Mouse (Mus musculus): ENCODE results near the gene Gzmk. TPM values are rescaled to one million over a fixed set of nuclear protein-coding genes. Genes with fewer than 3 reads are reported as not detected.
A peak's percentile ranks its signal among the peaks of the same experiment; 100 is the strongest.
"Not testable (repeated sequence)": the region's sequence is repeated elsewhere in the genome, so short reads cannot be mapped to it uniquely, and the experiment has no call there.

Gzmk gene
- not detected in 2 replicates for polyA plus RNA-seq (2015; fragmentation: Nextera tagmentation; extraction: Ambion mirVana)

DNA sequence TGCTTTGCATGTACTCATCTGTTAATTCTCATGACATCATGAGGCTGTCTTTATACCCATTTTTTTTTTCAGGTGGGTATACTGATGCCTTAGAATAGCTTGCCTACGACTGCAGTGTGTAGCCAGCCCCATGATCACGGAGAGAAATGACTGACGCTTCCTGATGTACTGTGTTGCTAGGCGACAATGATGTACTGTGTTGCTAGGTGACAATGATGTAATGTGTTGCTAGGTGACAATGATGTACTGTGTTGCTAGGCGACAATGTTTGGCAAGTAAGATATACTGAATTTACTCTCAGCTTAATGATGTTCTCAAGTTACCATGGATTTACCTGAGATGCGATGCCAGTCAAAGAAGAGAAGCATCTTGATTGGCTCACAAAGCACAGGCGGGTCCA lies at the start of gene Gzmk:
Gzmk (minus strand) TSS at position 98 of the 400 bp plus-strand sequence.
- WGBS: 39% methylated on average over 7 of the region's 7 CpGs
- H3K36me3 ChIP-seq: no peaks in the 10 kb centered on the region
- no peak within 1 kb of the TSS for H3K27ac ChIP-seq
- H3K27me3 ChIP-seq (replicated peaks): no peaks in the 10 kb centered on the region
- no peaks in the 10 kb centered on the region for H3K9me3 ChIP-seq
- no peak within 1 kb of the TSS for H3K9ac ChIP-seq
- ATAC-seq (ENCODE audit: insufficient read depth, low FRiP score, low read depth): no peak
- H3K4me2 ChIP-seq: no peak within 1 kb of the TSS
- H3K4me3 ChIP-seq (replicated peaks): no peak within 1 kb of the TSS
- H3K4me1 ChIP-seq: peaks cover 5% of the 10 kb centered on the region; the same call in 1 of the 2 replicates

- 93% methylated on average over 8 of the region's 8 CpGs for WGBS
- no peaks in the 10 kb centered on the region for H3K4me1 ChIP-seq
Observed at GRCm38 (mm10) chr13:113271189-113271588, 45.5 kb upstream of the Gzmk start.

DNA sequence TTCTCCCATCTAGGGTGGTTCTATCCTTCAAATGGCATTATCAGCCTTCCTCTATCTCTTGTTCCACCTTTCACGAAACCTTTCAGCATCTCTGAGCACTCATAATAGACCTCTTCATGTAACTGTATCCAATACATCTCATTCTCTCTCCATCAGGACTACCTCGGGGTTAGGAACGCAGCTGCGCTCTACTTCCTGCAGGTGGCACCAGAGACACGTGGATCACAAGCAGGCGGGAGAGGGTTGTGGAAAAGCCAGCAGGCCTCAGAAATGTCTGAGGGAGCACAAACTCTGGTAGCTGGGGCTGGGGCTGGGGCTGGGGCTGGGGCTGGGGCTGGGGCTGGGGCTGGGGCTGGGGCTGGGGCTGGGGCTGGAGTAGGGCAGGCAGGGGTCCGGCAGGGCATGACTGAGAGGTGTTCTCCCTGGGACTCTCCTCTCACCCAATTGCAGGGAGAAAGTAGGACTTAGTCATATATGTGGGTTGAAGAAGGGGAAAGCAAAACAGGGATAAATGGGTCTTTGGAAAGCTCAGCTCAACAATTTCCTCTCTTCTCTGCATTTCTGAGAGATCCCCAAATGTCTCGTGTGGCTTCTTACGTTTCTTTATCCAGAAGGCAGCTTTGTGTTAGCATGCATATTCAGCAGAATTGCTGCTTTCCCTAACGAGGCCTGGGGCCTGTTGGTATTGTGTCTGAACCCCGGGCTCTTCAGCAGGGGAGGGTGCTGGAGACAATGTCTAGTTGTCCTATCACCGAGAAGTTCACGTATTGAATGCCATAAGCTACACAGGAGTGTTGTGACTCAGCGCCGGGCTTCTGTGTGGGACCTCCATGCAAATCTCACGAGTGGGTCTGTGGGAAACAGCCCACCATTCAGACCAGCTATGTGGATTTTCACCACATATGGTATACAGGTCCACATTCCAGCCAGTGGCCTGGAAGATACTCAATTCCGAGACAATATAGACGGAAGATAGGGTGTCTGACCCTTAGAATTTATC lies 44.4 kb upstream of the Gzmk start:
- H3K9ac ChIP-seq: no peak overlapping the region
- no peak overlapping the region for H3K4me2 ChIP-seq
- ATAC-seq (ENCODE audit: insufficient read depth, low FRiP score, low read depth): peak; percentile 65; the same call in 1 of the 2 replicates
- H3K27me3 ChIP-seq (replicated peaks): no peaks in the 10 kb centered on the region
- H3K9me3 ChIP-seq: no peaks in the 10 kb centered on the region
- no peak overlapping the region for H3K4me3 ChIP-seq (replicated peaks)
- H3K36me3 ChIP-seq: no peaks in the 10 kb centered on the region
- no peaks in the 10 kb centered on the region for H3K4me1 ChIP-seq
- no peak overlapping the region for H3K27ac ChIP-seq
- 56% methylated on average over 18 of the region's 18 CpGs for WGBS

More at GRCm38 (mm10) chr13:113271189-113271588, 45.5 kb upstream of the Gzmk start:
- no peak overlapping the region for H3K4me2 ChIP-seq
- no peak overlapping the region for H3K27ac ChIP-seq
- H3K27me3 ChIP-seq (replicated peaks): no peaks in the 10 kb centered on the region
- no peak overlapping the region for H3K9ac ChIP-seq
- no peaks in the 10 kb centered on the region for H3K36me3 ChIP-seq
- no peak for ATAC-seq (ENCODE audit: insufficient read depth, low FRiP score, low read depth)
- H3K4me3 ChIP-seq (replicated peaks): no peak overlapping the region
- H3K9me3 ChIP-seq: no peaks in the 10 kb centered on the region

GRCm38 (mm10) chr13:113267204-113267603 lies 41.5 kb upstream of the Gzmk start:
- 68% methylated on average over 3 of the region's 3 CpGs for WGBS
- Histone ChIP-seq H3K4me3 (replicated peaks) (no peak overlapping the region), H3K4me1 (no peaks in the 10 kb centered on the region), H3K27me3 (replicated peaks) (no peaks in the 10 kb centered on the region), H3K9me3 (no peaks in the 10 kb centered on the region), H3K36me3 (no peaks in the 10 kb centered on the region), H3K27ac (no peak overlapping the region), H3K4me2 (no peak overlapping the region), H3K9ac (no peak overlapping the region)
- no peak for ATAC-seq (ENCODE audit: insufficient read depth, low FRiP score, low read depth)

DNA sequence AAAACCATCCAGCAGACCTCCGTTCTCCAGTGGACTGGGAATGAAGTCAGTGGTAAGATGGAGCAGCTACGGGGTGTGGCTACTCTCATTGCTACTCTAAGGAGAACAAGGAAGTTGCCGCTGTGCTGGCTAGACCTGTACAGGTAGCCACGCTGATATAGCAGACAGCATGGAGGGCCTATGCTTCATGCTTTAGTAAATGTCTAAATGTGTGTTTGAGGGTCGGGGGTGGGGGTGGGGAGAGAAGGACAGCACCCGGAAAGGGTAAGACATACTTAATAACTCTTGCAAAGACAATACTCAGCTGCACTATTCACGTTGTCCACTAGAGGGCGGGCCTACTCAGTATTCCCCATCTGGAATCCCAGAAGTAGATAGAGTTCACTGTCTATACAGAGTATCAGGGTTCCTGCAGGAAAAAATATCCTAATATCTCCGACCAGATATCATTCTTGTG lies 40.8 kb upstream of the Gzmk start:
- H3K4me2 ChIP-seq: peak overlapping the region; percentile 19; the same call in 1 of the 2 replicates
- no peak overlapping the region; the same call in 1 of the 2 replicates for H3K4me3 ChIP-seq (replicated peaks)
- no peaks in the 10 kb centered on the region for H3K27me3 ChIP-seq (replicated peaks)
- no peak overlapping the region for H3K27ac ChIP-seq
- peak; percentile 60; the same call in 1 of the 2 replicates for ATAC-seq (ENCODE audit: insufficient read depth, low FRiP score, low read depth)
- no peak overlapping the region for H3K9ac ChIP-seq
- 26% methylated on average over 9 of the region's 9 CpGs for WGBS
- H3K36me3 ChIP-seq: no peaks in the 10 kb centered on the region
- no peaks in the 10 kb centered on the region for H3K9me3 ChIP-seq
- no peaks in the 10 kb centered on the region for H3K4me1 ChIP-seq

GRCm38 (mm10) chr13:113265257-113265656 lies 39.5 kb upstream of the Gzmk start:
- H3K9me3 ChIP-seq: no peaks in the 10 kb centered on the region
- ATAC-seq (ENCODE audit: insufficient read depth, low FRiP score, low read depth): no peak
- H3K27ac ChIP-seq: no peak overlapping the region
- no peak overlapping the region for H3K4me3 ChIP-seq (replicated peaks)
- H3K4me2 ChIP-seq: no peak overlapping the region
- no peaks in the 10 kb centered on the region for H3K4me1 ChIP-seq
- H3K9ac ChIP-seq: no peak overlapping the region
- no peaks in the 10 kb centered on the region for H3K27me3 ChIP-seq (replicated peaks)
- 24% methylated on average over 13 of the region's 13 CpGs for WGBS
- H3K36me3 ChIP-seq: no peaks in the 10 kb centered on the region

GRCm38 (mm10) chr13:113262822-113263221 lies 37.1 kb upstream of the Gzmk start:
- 55% methylated on average over 12 of the region's 12 CpGs for WGBS
- Histone ChIP-seq H3K4me2 (no peak overlapping the region), H3K4me3 (replicated peaks) (no peak overlapping the region), H3K4me1 (no peaks in the 10 kb centered on the region), H3K36me3 (no peaks in the 10 kb centered on the region), H3K9ac (no peak overlapping the region), H3K27me3 (replicated peaks) (no peaks in the 10 kb centered on the region), H3K27ac (no peak overlapping the region), H3K9me3 (no peaks in the 10 kb centered on the region)
- ATAC-seq (ENCODE audit: insufficient read depth, low FRiP score, low read depth): no peak

- ATAC-seq (ENCODE audit: insufficient read depth, low FRiP score, low read depth): no peak
- Histone ChIP-seq H3K36me3 (no peaks in the 10 kb centered on the region), H3K4me1 (no peaks in the 10 kb centered on the region), H3K9me3 (no peaks in the 10 kb centered on the region), H3K27ac (no peak overlapping the region), H3K4me3 (replicated peaks) (no peak overlapping the region), H3K9ac (no peak overlapping the region), H3K4me2 (no peak overlapping the region), H3K27me3 (replicated peaks) (no peaks in the 10 kb centered on the region)
- WGBS: 86% methylated on average over 5 of the region's 5 CpGs
Observed at GRCm38 (mm10) chr13:113259237-113259636, 33.5 kb upstream of the Gzmk start.

DNA sequence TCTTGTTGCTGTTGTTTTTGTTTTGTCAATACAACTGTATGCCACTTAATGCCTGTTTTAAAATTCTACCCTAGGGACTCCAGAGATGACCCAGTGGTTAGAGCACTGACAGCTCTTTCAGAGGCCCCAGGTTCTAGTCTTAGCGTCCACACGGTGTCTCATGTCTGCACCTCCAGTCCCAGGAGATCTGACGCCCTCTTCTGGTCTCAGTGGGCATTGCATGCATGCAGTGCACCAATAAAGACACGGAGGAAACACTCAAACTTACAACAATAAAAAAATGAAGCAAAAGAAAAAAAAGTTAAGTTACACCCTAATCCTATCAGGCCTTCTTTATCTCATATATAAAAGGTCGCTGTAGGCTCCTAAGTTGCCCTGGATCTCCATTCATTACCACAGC lies 31.5 kb upstream of the Gzmk start:
- no peaks in the 10 kb centered on the region for H3K9me3 ChIP-seq
- no peak overlapping the region for H3K27ac ChIP-seq
- no peaks in the 10 kb centered on the region for H3K36me3 ChIP-seq
- H3K4me3 ChIP-seq (replicated peaks): no peak overlapping the region
- H3K4me1 ChIP-seq: no peaks in the 10 kb centered on the region
- no peak overlapping the region for H3K9ac ChIP-seq
- no peak overlapping the region for H3K4me2 ChIP-seq
- 46% methylated on average over 5 of the region's 5 CpGs for WGBS
- H3K27me3 ChIP-seq (replicated peaks): no peaks in the 10 kb centered on the region
- no peak for ATAC-seq (ENCODE audit: insufficient read depth, low FRiP score, low read depth)

DNA sequence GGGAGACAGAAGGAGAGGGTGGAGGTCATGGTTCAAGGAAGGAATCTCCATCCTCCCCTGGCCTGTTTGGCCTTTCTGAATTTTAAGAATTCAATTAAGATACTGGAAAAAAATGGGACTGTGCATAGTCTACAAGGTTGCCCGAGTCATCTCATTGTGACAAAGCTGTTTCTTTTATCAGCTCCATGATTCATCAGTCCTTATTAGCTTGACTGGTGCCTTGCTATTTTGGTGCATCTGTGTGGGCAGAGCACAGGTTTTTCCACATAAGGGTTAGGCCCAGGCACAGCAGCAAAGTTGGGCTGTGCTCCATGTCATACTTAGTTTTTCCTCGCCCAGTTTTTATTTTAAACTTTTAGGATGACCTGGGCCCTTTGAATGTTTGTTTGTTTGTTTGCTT lies 31.1 kb upstream of the Gzmk start:
- H3K9ac ChIP-seq: no peak overlapping the region
- H3K9me3 ChIP-seq: no peaks in the 10 kb centered on the region
- ATAC-seq (ENCODE audit: insufficient read depth, low FRiP score, low read depth): no peak
- no peak overlapping the region for H3K27ac ChIP-seq
- no peaks in the 10 kb centered on the region for H3K27me3 ChIP-seq (replicated peaks)
- no peaks in the 10 kb centered on the region for H3K36me3 ChIP-seq
- no peak overlapping the region for H3K4me2 ChIP-seq
- H3K4me3 ChIP-seq (replicated peaks): no peak overlapping the region
- 77% methylated on average over 2 of the region's 2 CpGs for WGBS
- no peaks in the 10 kb centered on the region for H3K4me1 ChIP-seq

DNA sequence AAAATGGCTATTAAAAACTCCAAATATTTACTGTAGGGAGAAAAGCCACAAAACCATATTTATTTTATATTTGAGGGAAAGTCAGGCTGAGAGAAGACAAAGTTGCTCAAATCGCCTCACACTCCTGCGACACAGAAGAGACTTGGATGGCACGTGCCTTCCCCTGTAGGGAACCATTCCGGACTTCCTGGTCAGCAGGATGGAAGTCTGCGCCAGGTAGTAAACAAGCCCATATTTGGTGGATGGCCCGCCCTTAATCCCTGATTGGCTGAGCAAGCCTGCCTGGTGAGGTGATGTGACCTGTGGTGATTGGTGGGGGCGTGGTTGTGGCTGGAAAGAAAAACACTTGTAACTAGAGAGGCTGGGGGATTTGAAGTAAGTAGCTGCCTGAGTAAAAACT lies 26.9 kb upstream of the Gzmk start:
- H3K9ac ChIP-seq; H3K36me3 ChIP-seq; H3K4me2 ChIP-seq; H3K4me3 ChIP-seq (replicated peaks); H3K27me3 ChIP-seq (replicated peaks); H3K4me1 ChIP-seq; H3K27ac ChIP-seq; ATAC-seq (ENCODE audit: insufficient read depth, low FRiP score, low read depth); H3K9me3 ChIP-seq: not testable (repeated sequence)
- WGBS: 68% methylated on average over 7 of the region's 7 CpGs

GRCm38 (mm10) chr13:113245025-113245424 lies 19.3 kb upstream of the Gzmk start:
- Histone ChIP-seq H3K36me3 (no peaks in the 10 kb centered on the region), H3K27ac (no peak overlapping the region), H3K4me3 (replicated peaks) (no peak overlapping the region), H3K9me3 (no peaks in the 10 kb centered on the region), H3K27me3 (replicated peaks) (no peaks in the 10 kb centered on the region), H3K9ac (no peak overlapping the region), H3K4me2 (no peak overlapping the region), H3K4me1 (no peaks in the 10 kb centered on the region)
- 64% methylated on average over 8 of the region's 8 CpGs for WGBS
- no peak for ATAC-seq (ENCODE audit: insufficient read depth, low FRiP score, low read depth)
